Mouse (Mus musculus): ENCODE results near the gene Vps37c. TPM values are rescaled to one million over a fixed set of nuclear protein-coding genes. Genes with fewer than 3 reads are reported as not detected.

The Vps37c gene
- polyA plus RNA-seq, 1 experiment from 2014 or later: 32.5 TPM

DNA sequence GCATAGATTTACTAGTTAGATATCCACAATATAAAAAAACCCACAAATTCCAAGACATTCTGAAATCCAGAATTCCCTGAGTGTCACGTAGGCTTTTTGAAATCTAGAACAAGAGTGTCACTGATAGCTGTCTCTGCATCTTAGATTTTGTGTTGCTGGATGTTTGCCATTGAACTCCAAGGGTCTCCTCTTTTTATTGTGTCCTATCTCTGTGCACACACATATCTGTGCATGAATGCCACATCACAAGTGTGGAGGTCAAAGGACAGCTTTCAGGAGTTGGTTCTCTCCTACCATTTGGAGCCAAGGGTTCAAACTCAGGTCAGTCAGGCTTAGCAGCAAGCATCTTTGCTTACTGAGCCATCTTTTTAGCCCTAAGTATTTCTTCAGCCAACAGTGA lies 19.3 kb downstream of the Vps37c start:
- Histone ChIP-seq H3K4me1 (peaks cover 19% of the 10 kb centered on the region), H3K27me3 (no peaks in the 10 kb centered on the region), H3K4me3 (replicated peaks) (no peak overlapping the region), H3K9ac (no peak overlapping the region), H3K36me3 (replicated peaks) (peaks cover 40% of the 10 kb centered on the region), H3K4me2 (no peak overlapping the region), H3K27ac (0 out of 2 replicates have a peak overlapping the region, but pooled peaks have one; percentile 33), H3K9me3 (no peaks in the 10 kb centered on the region)
- WGBS: 93% methylated on average over 1 of the region's 1 CpGs
- no peak for ATAC-seq (ENCODE audit: low FRiP score)

DNA sequence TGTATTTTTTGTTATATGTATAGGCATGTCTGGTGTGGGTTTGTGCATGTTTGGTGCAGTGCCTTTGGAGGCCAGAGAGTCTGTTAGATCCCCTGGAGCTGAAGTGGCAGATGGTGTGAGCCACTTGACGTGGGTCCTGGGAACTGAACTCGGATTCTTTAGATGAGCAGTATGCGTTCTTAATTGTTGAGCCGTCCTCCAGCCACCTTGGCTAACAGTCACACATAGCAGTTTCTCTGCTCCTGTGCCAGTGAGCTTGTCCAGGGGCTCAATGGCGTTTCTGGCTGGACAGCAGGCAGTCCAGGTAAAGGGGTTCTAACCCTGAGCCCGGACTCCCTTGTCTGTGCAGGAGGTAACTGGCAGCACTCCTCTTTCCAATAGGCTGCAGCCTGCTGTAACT lies 20.4 kb downstream of the Vps37c start:
- no peak overlapping the region for H3K4me2 ChIP-seq
- no peak; the same call in 1 of the 2 replicates for ATAC-seq (ENCODE audit: low FRiP score)
- H3K27ac ChIP-seq: peak overlapping the region; percentile 93
- peaks cover 19% of the 10 kb centered on the region for H3K4me1 ChIP-seq
- H3K27me3 ChIP-seq: no peaks in the 10 kb centered on the region
- H3K9ac ChIP-seq: no peak overlapping the region
- no peaks in the 10 kb centered on the region for H3K9me3 ChIP-seq
- 51% methylated on average over 6 of the region's 6 CpGs for WGBS
- peaks cover 50% of the 10 kb centered on the region for H3K36me3 ChIP-seq (replicated peaks)
- no peak overlapping the region for H3K4me3 ChIP-seq (replicated peaks)

DNA sequence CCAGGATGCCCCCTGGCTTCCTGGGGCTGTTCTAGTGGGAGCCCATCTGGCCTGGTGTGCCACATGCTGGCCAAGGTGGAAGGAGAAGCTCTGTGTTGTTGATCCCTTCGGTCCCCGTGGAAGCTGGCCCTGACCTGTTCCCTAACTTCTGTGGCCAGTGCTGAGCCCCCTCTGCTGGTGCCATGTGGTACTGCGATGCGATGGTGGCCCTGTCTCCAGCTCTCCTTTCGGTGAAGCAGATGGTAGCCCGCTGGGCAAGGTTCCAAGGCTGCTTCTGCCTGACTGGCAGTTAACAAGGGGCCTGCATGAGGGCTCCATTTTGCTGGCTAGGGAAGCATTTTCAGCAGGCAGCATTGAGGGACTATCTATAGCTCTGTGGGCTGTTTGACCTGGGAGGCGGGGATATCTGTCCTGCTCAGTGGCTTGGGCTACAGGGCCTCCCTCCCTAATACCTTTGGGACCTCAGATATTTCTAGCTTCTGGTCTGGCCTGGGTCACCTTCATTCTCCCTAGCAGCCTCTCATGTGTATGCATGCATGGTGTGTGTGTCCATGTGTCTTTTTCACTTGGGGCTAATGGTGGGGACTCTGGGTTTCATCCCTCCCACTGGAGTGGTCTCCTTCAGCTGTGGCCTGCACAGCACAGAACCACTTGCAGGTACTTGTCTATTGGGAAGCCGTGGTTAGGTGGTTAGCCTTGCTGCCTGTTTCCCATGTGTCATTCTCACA lies 21.0 kb downstream of the Vps37c start:
- H3K27me3 ChIP-seq: no peaks in the 10 kb centered on the region
- no peak overlapping the region for H3K4me3 ChIP-seq (replicated peaks)
- no peaks in the 10 kb centered on the region for H3K9me3 ChIP-seq
- peak overlapping the region; percentile 93 for H3K27ac ChIP-seq
- 15% methylated on average over 8 of the region's 8 CpGs for WGBS
- peaks cover 54% of the 10 kb centered on the region for H3K36me3 ChIP-seq (replicated peaks)
- peak; percentile 91 for ATAC-seq (ENCODE audit: low FRiP score)
- no peak overlapping the region for H3K9ac ChIP-seq
- peaks cover 23% of the 10 kb centered on the region for H3K4me1 ChIP-seq
- H3K4me2 ChIP-seq: no peak overlapping the region

DNA sequence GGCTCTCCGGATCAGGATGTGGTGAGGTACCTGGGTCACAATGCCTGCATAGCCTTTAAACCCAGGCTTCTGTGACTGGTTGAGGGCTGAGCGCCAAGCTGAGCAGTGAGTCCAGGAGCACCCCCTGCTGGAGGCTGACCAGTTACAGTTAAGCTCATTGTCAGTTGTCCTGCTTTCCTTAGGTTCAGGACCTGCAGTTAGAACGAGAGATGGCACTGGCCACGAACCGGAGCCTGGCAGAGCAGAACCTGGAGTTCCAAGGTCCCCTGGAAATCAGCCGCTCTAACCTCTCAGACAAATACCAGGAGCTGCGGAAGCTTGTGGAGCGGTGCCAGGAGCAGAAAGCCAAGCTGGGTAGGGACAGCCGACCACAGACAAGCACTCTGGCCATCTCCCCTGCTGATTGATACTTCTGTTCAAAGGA lies 21.6 kb downstream of the Vps37c start:
- Histone ChIP-seq H3K9me3 (no peaks in the 10 kb centered on the region), H3K4me3 (replicated peaks) (no peak overlapping the region), H3K36me3 (replicated peaks) (peaks cover 54% of the 10 kb centered on the region), H3K9ac (no peak overlapping the region), H3K27me3 (no peaks in the 10 kb centered on the region), H3K4me1 (peaks cover 24% of the 10 kb centered on the region), H3K27ac (peak overlapping the region; percentile 93), H3K4me2 (no peak overlapping the region)
- WGBS: 76% methylated on average over 9 of the region's 9 CpGs
- peak; percentile 61 for ATAC-seq (ENCODE audit: low FRiP score)

DNA sequence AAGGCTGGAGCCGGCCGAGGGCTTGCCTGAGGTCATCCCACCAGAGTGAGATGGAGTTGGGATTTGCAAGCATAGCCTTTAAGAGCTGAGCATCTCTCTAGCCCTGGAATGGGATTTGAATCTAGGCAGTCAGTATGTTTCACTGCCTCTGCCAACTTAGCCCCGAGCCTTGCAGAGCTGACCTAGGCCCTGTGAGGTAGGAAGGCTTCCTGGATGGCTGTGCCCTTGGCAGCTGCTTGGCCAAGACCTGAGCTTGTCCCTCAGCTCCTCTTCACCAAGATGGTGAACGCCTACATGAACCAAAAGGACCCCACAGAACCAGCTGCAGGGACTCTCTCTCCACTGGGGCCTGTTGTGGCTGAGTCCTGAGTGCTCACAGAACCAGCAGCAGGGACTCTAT lies 22.2 kb downstream of the Vps37c start:
- peak overlapping the region; percentile 50; the same call in 1 of the 2 replicates for H3K27ac ChIP-seq
- H3K27me3 ChIP-seq: no peaks in the 10 kb centered on the region
- ATAC-seq (ENCODE audit: low FRiP score): no peak
- peaks cover 24% of the 10 kb centered on the region for H3K4me1 ChIP-seq
- no peak overlapping the region for H3K4me2 ChIP-seq
- H3K9ac ChIP-seq: no peak overlapping the region
- WGBS: 94% methylated on average over 4 of the region's 4 CpGs
- H3K36me3 ChIP-seq (replicated peaks): peaks cover 54% of the 10 kb centered on the region
- H3K4me3 ChIP-seq (replicated peaks): no peak overlapping the region
- no peaks in the 10 kb centered on the region for H3K9me3 ChIP-seq

DNA sequence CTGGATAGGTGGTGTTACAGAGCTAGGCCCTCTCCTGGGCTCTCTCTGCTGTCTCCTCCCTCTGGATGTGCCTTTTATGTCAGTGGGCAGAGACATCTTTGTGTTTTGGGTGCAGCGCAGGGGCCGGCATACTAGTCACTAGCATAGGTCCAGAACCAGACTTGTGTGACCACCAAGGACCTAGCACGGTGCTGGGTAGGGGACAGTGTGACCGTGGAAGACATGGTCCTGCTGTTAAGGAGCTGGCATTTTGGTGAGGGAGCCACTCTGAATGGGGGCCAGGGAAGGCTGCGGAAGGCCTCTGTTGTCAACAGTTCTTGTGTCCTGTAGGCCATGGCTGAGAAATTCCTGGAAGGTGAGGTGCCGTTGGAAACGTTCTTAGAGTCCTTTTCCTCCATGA lies 23.7 kb downstream of the Vps37c start:
- ATAC-seq (ENCODE audit: low FRiP score): no peak
- H3K4me1 ChIP-seq: peaks cover 24% of the 10 kb centered on the region
- no peak overlapping the region for H3K9ac ChIP-seq
- H3K4me2 ChIP-seq: no peak overlapping the region
- WGBS: 90% methylated on average over 7 of the region's 7 CpGs
- peaks cover 47% of the 10 kb centered on the region for H3K36me3 ChIP-seq (replicated peaks)
- H3K27ac ChIP-seq: no peak overlapping the region
- no peaks in the 10 kb centered on the region for H3K27me3 ChIP-seq
- no peaks in the 10 kb centered on the region for H3K9me3 ChIP-seq
- H3K4me3 ChIP-seq (replicated peaks): no peak overlapping the region

DNA sequence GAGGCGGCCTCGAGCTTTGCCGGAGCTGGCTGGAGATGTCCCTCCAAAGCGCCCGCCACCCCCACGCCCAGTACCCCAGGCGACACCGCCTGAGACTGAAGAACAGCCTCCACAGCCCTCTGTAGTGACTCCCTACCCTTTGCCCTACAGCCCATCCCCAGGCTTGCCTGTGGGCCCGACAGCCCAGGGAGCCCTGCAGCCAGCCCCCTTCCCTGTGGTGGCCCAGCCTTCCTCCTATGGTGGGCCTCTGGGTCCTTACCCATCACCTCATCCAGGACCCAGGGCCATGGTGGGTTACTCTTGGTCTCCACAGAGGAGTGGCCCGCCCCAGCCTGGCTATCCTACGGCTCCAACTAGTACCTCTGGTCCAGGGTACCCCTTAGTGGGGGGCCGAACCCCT lies 24.1 kb downstream of the Vps37c start:
- H3K4me1 ChIP-seq: peaks cover 24% of the 10 kb centered on the region
- H3K4me3 ChIP-seq (replicated peaks): no peak overlapping the region
- no peaks in the 10 kb centered on the region for H3K27me3 ChIP-seq
- no peak overlapping the region for H3K4me2 ChIP-seq
- H3K36me3 ChIP-seq (replicated peaks): peaks cover 42% of the 10 kb centered on the region
- H3K9me3 ChIP-seq: no peaks in the 10 kb centered on the region
- no peak for ATAC-seq (ENCODE audit: low FRiP score)
- H3K27ac ChIP-seq: no peak overlapping the region
- WGBS: 97% methylated on average over 12 of the region's 12 CpGs
- no peak overlapping the region for H3K9ac ChIP-seq

DNA sequence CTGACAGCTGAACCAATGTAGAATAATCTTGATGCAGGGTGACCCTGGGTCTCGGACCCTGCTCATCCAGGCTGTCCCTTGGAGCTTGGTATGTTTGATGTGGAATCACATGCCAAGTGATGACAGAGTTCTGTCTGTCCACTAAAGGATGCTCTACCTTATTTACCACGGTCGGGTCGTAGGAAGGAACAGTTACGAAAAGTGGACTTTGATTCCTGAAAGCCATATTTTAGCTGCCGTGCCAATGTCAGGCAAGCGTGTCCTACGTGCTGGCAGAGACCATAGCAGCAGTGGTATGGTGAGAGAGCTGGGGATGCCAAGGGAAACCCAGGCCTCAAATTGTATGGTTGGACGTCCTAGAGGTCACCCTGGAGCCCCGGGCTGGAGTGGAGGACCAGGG lies 25.0 kb downstream of the Vps37c start:
- no peak overlapping the region for H3K4me3 ChIP-seq (replicated peaks)
- no peak overlapping the region for H3K27ac ChIP-seq
- H3K36me3 ChIP-seq (replicated peaks): peaks cover 39% of the 10 kb centered on the region
- H3K4me1 ChIP-seq: peaks cover 23% of the 10 kb centered on the region
- no peaks in the 10 kb centered on the region for H3K9me3 ChIP-seq
- ATAC-seq (ENCODE audit: low FRiP score): no peak
- H3K9ac ChIP-seq: no peak overlapping the region
- H3K27me3 ChIP-seq: no peaks in the 10 kb centered on the region
- H3K4me2 ChIP-seq: no peak overlapping the region
- WGBS: 93% methylated on average over 10 of the region's 10 CpGs

DNA sequence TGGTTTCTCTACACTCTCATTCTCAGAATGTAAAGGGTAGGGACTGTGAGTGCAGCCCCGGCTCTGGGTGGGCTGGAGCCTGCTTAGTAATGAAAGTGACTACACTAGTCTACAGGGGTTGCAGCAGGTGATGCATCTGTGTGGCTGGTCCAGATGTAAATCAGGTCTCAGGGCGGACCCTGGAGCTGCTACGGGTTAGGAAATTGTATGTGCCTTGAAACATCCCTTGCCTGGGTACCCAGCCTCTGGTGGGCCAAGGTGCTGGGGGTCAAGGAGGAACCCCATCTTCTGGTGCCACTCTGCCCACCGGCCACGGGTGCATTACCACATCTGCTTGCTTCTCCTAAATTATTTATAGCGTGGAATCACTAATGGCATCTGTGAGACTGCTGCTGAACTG lies 25.6 kb downstream of the Vps37c start:
- no peak for ATAC-seq (ENCODE audit: low FRiP score)
- Histone ChIP-seq H3K4me3 (replicated peaks) (no peak overlapping the region), H3K4me1 (peaks cover 17% of the 10 kb centered on the region), H3K27me3 (no peaks in the 10 kb centered on the region), H3K36me3 (replicated peaks) (peaks cover 39% of the 10 kb centered on the region), H3K4me2 (no peak overlapping the region), H3K9ac (no peak overlapping the region), H3K9me3 (no peaks in the 10 kb centered on the region), H3K27ac (peak overlapping the region; percentile 19; the same call in 1 of the 2 replicates)
- 88% methylated on average over 6 of the region's 6 CpGs for WGBS

DNA sequence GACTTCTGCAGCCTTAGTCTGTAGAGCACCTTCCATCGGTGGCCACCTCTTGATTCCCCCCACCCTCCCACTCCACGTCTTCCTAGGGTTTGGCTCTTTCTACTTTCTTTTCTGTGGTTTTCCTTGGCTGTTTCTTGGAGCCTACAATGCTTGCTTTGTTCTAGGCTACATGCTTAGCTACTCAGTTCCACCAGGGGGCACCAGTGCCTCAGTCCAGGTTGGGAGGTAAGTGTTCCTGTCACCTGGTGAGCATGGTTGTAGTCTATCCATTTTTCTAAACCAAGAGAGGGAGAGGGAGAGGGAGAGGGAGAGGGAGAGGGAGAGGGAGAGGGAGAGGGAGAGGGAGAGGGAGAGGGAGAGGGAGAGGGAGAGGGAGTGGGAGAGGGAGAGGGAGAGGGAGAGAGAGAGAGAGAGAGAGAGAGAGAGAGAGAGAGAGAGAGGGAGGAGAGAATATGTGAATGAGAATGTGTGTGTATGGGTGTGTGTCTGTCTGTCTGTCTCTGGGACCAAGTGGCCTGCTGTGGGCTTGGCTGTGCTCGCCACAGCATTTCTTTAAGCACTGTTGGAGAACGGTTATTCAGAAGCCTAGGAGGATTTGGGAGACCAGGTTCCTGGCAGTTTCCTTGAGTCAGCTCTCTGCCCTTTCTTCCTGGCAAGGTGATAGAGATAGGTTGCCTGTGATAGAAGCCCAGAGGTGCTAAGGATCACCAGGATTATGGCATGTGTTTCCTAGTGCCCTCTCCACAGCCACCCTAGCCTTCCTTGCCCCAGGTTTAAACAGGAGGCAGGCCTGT lies 26.3 kb downstream of the Vps37c start:
- H3K4me1 ChIP-seq: peaks cover 17% of the 10 kb centered on the region
- H3K9ac ChIP-seq: no peak overlapping the region
- H3K4me3 ChIP-seq (replicated peaks): no peak overlapping the region
- no peaks in the 10 kb centered on the region for H3K27me3 ChIP-seq
- H3K9me3 ChIP-seq: no peaks in the 10 kb centered on the region
- peak overlapping the region; percentile 19; the same call in 1 of the 2 replicates for H3K27ac ChIP-seq
- ATAC-seq (ENCODE audit: low FRiP score): peak; percentile 66; the same call in 1 of the 2 replicates
- no peak overlapping the region for H3K4me2 ChIP-seq
- 35% methylated on average over 4 of the region's 4 CpGs for WGBS
- H3K36me3 ChIP-seq (replicated peaks): peaks cover 39% of the 10 kb centered on the region

DNA sequence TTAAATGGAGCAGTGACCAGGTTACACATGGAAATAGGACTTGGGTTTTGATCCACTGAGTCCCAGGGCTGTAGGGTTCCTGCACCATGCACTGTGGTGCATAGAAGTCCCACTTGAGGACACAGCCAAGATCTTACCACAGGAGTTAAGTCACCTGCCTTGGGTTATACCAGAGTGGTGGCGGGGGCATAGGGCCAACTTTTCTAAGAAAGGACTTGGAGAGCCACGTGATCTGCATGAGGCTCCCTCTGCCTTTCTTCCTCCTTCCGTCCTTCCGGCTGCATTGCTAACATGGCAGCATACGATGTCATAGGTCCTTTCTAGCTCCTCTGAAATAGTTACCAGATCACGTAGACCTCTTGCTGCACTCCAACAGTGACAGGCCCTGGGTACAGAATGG lies 26.9 kb downstream of the Vps37c start:
- Histone ChIP-seq H3K4me2 (no peak overlapping the region), H3K27me3 (no peaks in the 10 kb centered on the region), H3K9me3 (no peaks in the 10 kb centered on the region), H3K36me3 (replicated peaks) (peaks cover 37% of the 10 kb centered on the region), H3K27ac (no peak overlapping the region), H3K4me1 (peaks cover 17% of the 10 kb centered on the region), H3K4me3 (replicated peaks) (no peak overlapping the region), H3K9ac (no peak overlapping the region)
- WGBS: 94% methylated on average over 6 of the region's 6 CpGs
- no peak for ATAC-seq (ENCODE audit: low FRiP score)

DNA sequence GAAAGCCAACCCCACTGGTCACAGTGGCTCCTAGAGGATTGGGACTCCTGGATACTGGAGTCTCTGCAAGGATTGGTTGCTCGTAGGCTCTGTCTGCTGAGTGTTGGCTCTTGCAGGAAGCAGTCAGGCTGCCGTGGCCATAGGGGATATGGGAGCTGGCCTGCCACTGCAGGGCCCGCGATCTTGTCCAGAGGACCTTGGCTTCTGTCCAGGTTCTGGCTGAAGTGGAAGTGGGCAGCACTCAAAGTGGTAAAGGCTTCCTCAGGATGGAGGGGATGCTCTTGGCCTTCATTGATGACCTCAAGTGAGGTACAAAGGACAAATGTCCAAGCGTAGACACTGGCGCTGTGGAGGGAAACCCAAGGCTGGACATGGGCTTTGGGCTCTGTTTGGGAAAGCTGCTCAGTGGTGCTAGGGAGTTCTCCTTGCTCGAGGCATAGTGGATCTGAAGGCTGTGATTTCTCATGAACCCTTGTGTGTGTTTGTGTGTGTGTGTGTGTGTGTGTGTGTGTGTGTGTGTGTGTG lies 29.8 kb downstream of the Vps37c start:
- no peak overlapping the region for H3K9ac ChIP-seq
- 81% methylated on average over 7 of the region's 7 CpGs for WGBS
- no peak for ATAC-seq (ENCODE audit: low FRiP score)
- no peak overlapping the region for H3K4me3 ChIP-seq (replicated peaks)
- H3K4me1 ChIP-seq: peaks cover 24% of the 10 kb centered on the region
- H3K9me3 ChIP-seq: no peaks in the 10 kb centered on the region
- peaks cover 9% of the 10 kb centered on the region for H3K36me3 ChIP-seq (replicated peaks)
- H3K27me3 ChIP-seq: no peaks in the 10 kb centered on the region
- no peak overlapping the region for H3K4me2 ChIP-seq
- H3K27ac ChIP-seq: no peak overlapping the region

All from forebrain, embryonic 12.5 days (tissue).